Mouse (Mus musculus) heart, adult 9 months (tissue): ENCODE results near the gene Cpsf3.

Source experiments
- DNase-seq, 2 experiments: peaks; one replicate each; pipeline ENCODE4 v3.0.0; 2022; ENCODE audit warnings: low spot score in 2 of 2

Cpsf3 gene

GRCm38 (mm10) chr12:21284761-21285441 is at the start of gene Cpsf3:
Cpsf3 (plus strand) TSS chr12:21285391.
- no peak for DNase-seq

DNA sequence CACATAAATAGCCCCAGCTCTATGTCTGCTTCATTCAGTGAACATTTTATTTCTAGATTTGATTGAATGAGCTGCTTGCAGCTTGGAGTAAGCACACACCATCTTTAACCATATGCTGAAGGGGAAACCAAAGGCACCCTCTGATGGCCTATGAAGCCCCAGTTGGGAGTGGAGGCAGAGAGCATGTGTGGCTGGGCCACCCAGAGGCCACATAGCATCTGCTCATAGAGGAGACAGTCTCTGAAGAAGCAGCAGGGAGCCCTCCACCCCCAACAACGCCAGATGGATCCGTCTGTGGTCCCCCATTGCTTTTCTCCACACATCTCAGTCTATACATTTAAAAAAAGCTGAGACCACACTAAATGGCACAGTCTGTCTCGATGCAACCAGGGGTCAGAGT is 43.2 kb upstream of the Cpsf3 start:
- no peak for DNase-seq

DNA sequence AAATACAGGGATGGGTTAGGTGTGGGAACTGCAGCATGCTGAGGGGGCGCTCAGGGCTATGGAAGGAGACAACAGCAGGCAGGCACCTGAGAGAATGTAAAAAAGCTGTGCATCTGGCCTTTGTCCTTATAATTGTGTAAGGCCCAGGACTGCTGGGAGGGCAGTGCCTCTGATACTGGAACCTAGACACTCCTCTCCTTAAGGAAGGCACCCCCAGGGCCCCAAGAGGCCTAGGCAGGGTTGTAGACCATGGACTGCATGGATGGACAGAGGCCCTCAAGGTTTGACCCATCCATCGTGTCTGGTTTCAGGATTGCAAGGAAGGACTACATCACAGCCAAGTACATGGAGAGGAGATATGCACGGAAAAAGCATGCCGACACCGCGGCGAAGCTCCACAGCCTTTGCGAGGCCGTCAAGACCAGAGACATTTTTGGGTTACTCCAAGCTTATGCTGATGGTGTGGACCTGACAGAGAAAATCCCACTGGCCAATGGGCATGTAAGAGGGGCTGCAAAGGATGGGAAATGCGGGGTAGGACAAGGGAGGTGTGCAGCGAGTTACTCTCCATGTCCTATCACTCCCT is 40.7 kb upstream of the Cpsf3 start:
- DNase-seq, result no peak

- DNase-seq, result no peak
Measured at GRCm38 (mm10) chr12:21247711-21248392, 37.3 kb upstream of the Cpsf3 start.

GRCm38 (mm10) chr12:21260494-21261256 is 24.5 kb upstream of the Cpsf3 start:
- DNase-seq, result no peak

GRCm38 (mm10) chr12:21261521-21261920 is 23.7 kb upstream of the Cpsf3 start:
- DNase-seq, result peak in 1 of 2 experiments; percentile 21

DNA sequence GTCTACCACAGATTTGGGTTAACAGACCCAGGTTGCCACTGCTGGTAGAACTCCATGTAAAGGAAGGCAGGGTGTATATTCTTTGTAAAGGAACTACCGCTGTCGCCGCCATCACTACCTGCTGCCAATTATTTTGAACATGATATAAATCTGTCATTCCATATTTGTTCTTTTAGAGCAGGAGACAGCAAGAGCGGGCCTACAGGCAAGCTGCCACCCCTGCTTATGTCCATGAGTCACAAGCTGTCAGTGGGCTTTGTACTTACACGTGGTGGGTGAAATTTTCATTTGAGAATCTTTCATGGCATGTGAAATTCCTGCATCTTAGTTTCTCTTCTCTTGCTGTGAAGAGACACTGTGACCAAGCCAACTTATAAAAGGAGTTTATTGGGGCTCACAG is 21.9 kb upstream of the Cpsf3 start:
- DNase-seq, result no peak

DNA sequence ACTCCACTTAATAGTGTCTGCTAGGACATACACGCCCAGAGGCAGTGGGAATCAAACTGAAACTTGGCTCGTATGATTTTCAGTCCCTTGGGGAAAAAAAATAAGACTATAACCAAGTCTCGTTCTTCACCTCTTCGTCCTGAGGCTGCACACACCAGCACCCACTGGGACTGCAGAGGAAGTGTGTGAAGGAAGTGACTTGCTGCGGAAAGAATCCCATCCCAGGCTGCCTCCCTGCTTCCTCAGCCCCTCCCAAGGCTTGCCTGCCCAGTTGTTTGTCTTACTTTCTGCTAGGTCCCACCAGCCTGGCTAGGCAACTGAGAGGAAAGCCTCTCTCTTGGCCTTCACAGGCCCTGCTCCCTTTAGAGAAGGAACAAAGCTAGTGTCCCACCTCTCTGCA is 20.9 kb upstream of the Cpsf3 start:
- DNase-seq, result peak; percentile 80 to 90

DNA sequence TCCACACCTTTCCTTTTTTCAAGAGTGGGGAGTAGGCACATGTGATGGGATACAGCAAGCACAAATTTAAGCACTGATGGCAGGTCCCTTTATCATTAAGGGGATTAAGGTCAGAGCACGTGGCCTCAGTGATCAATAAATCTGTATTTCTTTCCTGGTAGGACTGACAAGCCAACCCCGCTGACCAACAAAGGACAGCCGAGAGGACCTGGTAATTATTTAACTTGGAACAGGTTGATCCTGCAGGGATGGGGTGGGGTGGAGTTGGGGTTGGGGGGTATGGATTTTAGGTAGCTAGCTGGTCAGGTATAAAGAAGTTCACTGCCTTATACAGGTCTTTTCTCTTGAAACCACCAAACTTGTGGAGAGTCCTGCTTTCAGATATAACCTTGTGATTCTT is 20.2 kb upstream of the Cpsf3 start:
- no peak for DNase-seq

DNA sequence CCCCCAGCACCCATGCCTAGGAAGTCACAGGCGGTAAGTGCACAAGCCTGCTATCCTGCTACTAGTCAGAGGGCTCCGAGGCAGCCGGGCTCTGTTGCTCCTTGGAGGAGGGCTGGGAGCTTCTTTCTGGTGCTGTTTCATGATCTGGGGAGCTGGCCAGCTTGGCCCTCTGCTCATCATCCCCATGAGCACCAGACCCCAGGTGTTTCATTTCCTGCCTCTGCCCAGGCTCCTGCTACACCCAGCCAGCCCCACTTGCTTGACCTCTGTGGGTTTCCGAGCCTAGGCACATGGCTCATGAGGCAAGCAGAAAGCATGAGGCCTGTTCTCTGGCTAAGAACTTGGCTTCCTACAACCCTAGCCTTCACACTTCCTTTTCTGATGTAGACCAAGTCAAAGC is 19.7 kb upstream of the Cpsf3 start:
- no peak for DNase-seq

GRCm38 (mm10) chr12:21265946-21266783 is 19.0 kb upstream of the Cpsf3 start:
- peak; percentile 45 to 59 for DNase-seq

DNA sequence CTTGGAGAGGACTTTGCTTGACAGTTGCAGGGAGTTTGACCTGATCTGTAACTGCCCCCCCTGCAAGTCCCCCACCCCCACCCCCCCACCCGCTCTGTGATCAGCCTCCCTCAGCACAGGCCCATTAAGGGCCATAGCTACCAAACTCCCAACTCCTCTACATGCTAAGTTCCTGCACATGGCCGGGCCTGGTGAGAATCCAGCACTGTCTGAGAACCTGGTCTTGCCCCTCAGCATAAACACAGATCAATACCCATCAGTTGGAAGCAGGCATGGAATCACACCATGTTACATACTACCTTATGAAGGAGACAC is 18.4 kb upstream of the Cpsf3 start:
- DNase-seq, result no peak

DNA sequence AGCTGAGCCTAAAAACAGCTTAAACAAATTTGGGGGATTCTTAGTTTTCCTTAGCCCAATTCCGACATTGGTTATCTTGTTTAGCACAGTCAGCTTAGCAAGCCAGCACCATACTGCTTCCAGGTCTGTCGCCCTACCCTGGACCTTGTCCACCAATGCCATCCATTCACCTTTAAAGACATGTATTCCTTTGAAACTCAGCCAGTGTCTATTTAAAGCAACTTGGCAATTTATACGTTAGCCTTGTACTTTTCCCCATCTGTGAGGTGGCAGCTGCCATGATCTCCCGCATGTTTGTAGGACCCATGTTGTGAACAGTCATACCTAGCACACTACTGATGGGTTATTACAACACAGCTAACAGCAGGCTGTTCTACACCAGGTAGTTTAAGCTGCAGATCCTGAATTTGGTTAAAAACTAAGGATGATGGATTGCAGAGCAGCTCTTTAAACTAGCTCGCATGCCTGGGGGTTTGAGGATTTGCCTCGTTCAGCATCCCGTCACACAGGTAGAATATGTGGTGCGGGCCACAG is 17.0 kb upstream of the Cpsf3 start:
- DNase-seq, result no peak

- no peak for DNase-seq
Measured at GRCm38 (mm10) chr12:21274446-21274845, 10.7 kb upstream of the Cpsf3 start.

DNA sequence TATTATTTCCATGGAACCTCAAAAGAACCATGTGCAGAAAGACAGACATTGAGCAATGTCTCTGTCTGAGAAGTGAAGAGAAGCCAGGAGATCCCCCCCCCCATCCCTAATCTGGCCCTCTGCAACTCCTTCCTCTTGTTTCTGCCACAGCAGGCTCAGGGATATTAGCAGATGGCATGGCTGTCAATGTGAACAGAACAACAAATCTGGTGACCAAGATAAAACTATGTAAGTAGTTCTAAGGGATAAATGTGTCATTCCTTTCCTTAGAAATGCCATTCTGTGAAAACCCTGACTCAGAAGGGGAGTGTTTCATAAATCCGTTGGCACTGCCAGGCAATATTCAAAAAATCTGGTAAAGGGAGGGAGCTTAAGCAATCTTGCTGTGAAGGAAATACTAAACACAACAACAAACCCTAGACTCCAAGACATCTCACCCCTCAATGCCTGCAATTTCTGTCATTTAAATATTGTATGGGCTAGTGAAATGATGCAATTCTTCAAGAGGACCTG is 7.8 kb upstream of the Cpsf3 start:
- no peak for DNase-seq

GRCm38 (mm10) chr12:21285508-21286242 is 484 bp downstream of the Cpsf3 start:
- DNase-seq, result no peak

DNA sequence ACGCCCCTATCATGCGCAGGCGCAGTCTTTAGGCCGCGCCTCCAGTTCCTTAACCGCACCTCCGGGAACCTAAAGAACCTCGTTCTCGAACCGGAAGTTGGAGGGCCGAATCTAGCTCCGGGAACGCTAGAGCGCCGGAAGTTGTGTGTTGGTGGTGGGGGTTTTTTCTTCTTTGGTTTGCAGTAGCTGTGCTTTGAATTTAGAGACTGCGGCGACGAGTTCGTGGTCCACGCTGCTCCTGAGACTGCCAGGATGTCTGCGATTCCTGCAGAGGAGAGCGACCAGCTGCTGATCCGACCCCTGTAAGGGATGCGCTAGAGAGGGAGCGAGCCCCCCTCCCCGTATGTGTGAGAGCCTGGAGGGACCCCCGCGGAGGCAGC is 1.0 kb downstream of the Cpsf3 start, which contains the start of gene Itgb1bp1:
TSS of gene Itgb1bp1 (minus strand) at position 42 of the 380 bp plus-strand sequence.
- peak; percentile 97 to 99 for DNase-seq

DNA sequence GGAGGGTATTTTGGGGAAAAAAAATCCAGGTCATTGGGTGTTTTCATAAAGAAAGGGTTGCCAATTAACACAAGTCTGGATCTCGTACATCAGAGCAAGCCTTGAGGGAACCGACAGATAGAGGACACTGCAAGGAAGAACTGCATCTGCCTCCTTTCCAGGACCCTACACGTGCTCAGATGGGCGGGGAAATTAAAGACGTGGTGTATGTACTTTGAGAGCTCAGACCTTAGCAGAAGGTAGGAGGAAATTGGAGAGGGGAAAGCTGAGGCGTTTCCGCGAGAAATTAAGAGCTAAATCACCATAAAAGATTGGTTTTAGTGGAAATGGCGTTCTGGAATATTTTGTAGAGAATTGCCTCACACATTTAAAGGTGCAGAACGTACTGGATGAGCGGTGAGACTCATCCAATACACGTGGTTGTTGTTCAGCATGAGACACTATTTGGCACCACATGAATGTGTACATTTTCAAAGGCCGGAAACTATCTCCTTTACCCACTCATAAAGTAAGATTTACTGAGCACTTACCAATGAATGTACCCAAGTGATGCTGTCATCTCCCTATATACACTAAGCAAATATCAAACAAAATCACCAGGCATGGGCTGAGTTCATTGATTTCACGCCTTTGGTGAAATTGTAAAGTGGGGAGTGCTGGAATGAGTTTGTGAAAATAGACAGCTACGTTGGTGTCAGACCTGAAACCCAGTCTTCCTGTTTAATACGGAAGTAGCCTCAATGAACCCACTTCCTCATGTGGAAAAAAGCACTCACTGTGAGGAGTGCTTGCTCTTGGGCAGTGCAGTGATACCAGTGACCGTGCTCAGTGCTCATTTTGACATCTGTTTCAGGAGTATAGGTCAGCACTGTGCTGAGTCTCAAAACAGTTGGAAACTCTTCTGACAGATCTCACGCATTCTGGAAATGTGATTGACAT is 1.8 kb downstream of the Cpsf3 start:
- DNase-seq, result peak; percentile 10 to 18

DNA sequence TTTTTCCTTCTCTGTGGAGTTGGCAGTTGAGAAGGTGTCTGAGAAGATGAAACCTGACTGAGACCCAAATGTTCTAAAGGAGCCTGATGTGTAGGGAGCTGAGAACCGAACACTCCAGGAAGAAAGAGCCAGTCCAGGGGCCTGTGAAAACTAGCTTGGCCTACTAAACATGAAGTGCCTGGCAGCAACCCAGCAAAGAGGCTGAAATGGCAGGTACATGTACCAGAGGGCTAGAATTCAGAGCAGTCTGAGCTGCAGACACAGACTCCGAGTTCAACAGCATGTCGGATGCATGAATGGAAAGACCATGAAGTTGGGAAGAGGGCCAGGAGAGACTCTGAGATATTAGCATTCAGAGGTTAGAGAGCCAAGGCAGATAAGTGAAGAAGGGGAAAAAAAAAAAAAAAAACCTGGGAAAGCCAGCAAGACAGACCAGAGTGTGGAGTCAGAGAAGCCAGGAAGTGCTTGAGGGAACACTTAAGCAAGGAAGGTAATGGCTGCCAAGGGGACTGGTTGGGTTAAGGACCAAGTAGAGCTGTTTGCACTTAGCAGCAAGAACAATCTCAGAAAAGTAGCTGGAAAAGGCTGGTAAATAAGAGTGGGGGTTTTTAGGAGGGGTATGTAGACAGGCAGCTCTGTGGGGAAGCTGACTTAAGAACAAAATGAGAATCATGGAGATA is 3.7 kb downstream of the Cpsf3 start:
- no peak for DNase-seq
